Mouse (Mus musculus) megakaryocyte, embryonic 14.5 days (primary cell): Measurements from ENCODE around the gene Brd7.

Experiments used
- FLI1 ChIP-seq: IDR thresholded peaks from 2 replicates; pipeline ENCODE4 v1.6.1; 2012; ENCODE audit warnings: low read length, inconsistent platforms, mixed read lengths
- GATA1 ChIP-seq: IDR thresholded peaks from 3 replicates; pipeline ENCODE4 v1.6.1; 2012; ENCODE audit warnings: mixed read lengths, low read length, inconsistent platforms, borderline replicate concordance

DNA sequence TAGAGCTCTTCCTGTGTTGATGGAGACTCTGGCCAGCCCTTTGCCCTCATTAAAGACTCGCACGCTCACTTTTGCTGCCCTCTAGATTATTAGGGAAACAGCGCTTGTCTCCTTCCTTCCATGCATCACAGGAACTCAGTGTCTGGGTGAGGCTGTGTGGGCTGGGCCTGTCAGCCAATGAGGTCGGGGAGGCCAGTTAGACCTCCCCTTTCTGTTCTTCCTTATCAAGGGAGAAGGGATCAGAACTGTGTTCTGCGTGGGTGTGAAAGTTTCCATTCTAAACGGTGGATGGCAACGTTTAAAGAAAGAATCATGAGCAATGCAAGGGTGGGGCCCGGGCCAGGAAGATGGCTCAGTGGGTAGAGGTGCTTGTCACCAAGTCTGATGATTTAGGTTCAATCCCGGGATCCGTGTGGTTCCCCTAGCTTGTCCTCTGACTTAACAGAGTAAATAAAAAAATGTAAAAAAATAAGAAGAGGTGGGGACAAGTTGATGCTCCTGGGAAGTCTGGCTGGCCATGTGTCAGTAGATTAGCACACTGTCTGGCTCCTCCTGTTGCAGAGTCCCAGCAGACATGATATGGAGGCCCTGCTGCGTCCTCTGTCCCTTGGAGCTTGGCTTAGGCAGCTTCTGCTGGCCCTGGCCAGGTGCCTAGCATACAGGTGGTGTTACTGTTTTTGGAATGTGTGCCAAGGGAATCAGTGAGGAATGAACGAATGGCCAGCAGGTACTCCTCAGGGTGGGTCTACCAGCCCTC, 63.8 kb downstream of the Brd7 start:
- TF ChIP-seq FLI1: no peak
- TF ChIP-seq GATA1: no peak
